In genomic region chr12:99510759-99511158, GRCm38 (mm10) we compare ENCODE assay signal across 31 mouse cellular contexts. TPM values are rescaled to one million over a fixed set of nuclear protein-coding genes. Genes with fewer than 3 reads are reported as not detected.
DNase-seq lines count a peak whose midpoint lies in the region; ATAC-seq and TF ChIP-seq lines count a peak whose summit lies in the region.
"Had no signal": no experiment of that assay in that cellular context is flagged by ENCODE, and none has a peak within 500 bp of the region (broad histone marks: within the 10 kb centered on the region; RNA-seq: fewer than 3 reads in every experiment).

No protein-coding gene starts in this region.

- intact Hi-C loops in left cerebral cortex, postnatal 36 days (cut with DNase I), result no loop called here

- WGBS in midbrain, embryonic 11.5 days, result 61% methylated on average over 5 of the region's 5 CpGs
- WGBS in midbrain, embryonic 10.5 days, result 60% methylated on average over 5 of the region's 5 CpGs
- 28% methylated on average over 5 of the region's 5 CpGs for WGBS in embryonic facial prominence, embryonic 14.5 days
- WGBS in midbrain, postnatal 0 days, result 34% methylated on average over 5 of the region's 5 CpGs

- H3K4me3 ChIP-seq in midbrain, embryonic 11.5 days (ENCODE audit: low read depth, low read length), result no peak overlapping the region
- no peak overlapping the region for H3K4me3 ChIP-seq in midbrain, embryonic 10.5 days
- no peak overlapping the region for H3K4me3 ChIP-seq in embryonic facial prominence, embryonic 14.5 days (ENCODE audit: low read depth, low read length)
- H3K4me3 ChIP-seq in midbrain, postnatal 0 days (ENCODE audit: low read depth, low read length), result no peak overlapping the region
- H3K4me3 ChIP-seq: hindbrain, embryonic 15.5 days; kidney, embryonic 15.5 days; layer of hippocampus, adult 2 months; left cerebral cortex, adult 2 months; limb, embryonic 15.5 days; liver, embryonic 13.5 days; stomach, embryonic 15.5 days had no signal

- H3K4me2 ChIP-seq in midbrain, embryonic 11.5 days, result no peak overlapping the region
- no peak overlapping the region for H3K4me2 ChIP-seq in embryonic facial prominence, embryonic 14.5 days (ENCODE audit: low read depth, low read length)
- H3K4me2 ChIP-seq in midbrain, postnatal 0 days (ENCODE audit: low read depth, low read length, poor library complexity, severe bottlenecking), result no peak overlapping the region
- H3K4me2 ChIP-seq: heart, embryonic 11.5 days; hindbrain, embryonic 15.5 days; kidney, embryonic 15.5 days; limb, embryonic 15.5 days; liver, embryonic 13.5 days; stomach, embryonic 15.5 days had no signal

- no peak overlapping the region for H3K27ac ChIP-seq in midbrain, embryonic 11.5 days (ENCODE audit: low read depth, low read length)
- H3K27ac ChIP-seq in midbrain, embryonic 10.5 days (replicated peaks), result no peak overlapping the region
- H3K27ac ChIP-seq in embryonic facial prominence, embryonic 14.5 days (replicated peaks; ENCODE audit: low read depth, low read length), result no peak overlapping the region
- H3K27ac ChIP-seq in midbrain, postnatal 0 days (ENCODE audit: low read depth, low read length), result peak overlapping the region; percentile 9; the same call in 1 of the 2 replicates
- H3K27ac ChIP-seq: hindbrain, embryonic 15.5 days; kidney, embryonic 15.5 days; layer of hippocampus, adult 2 months; left cerebral cortex, adult 2 months; limb, embryonic 15.5 days; liver, embryonic 13.5 days; macrophage; stomach, embryonic 15.5 days had no signal

- no peaks in the 10 kb centered on the region for H3K36me3 ChIP-seq in midbrain, embryonic 11.5 days (ENCODE audit: control insufficient read depth, insufficient read depth, low read length)
- no peaks in the 10 kb centered on the region for H3K36me3 ChIP-seq in midbrain, embryonic 10.5 days
- no peaks in the 10 kb centered on the region for H3K36me3 ChIP-seq in embryonic facial prominence, embryonic 14.5 days (ENCODE audit: control insufficient read depth, insufficient read depth, low read length)
- H3K36me3 ChIP-seq in midbrain, postnatal 0 days (ENCODE audit: insufficient read depth, low read length), result no peaks in the 10 kb centered on the region
- H3K36me3 ChIP-seq: hindbrain, embryonic 15.5 days; kidney, embryonic 15.5 days; limb, embryonic 15.5 days; liver, embryonic 13.5 days; stomach, embryonic 15.5 days had no signal

- TF ChIP-seq POLR2A in brain, embryonic 14.5 days (IDR thresholded peaks at IDR 0.05; ENCODE audit: borderline replicate concordance, extremely low read depth, insufficient read depth, insufficient read length, poor library complexity, severe bottlenecking), result no peak

- no peak overlapping the region for H3K9ac ChIP-seq in midbrain, embryonic 11.5 days (ENCODE audit: low read length)
- H3K9ac ChIP-seq in embryonic facial prominence, embryonic 14.5 days (ENCODE audit: low read depth, low read length), result no peak overlapping the region
- 0 out of 2 replicates have a peak overlapping the region, but pooled peaks have one; percentile 24 for H3K9ac ChIP-seq in midbrain, postnatal 0 days (replicated peaks; ENCODE audit: low read length, poor library complexity, severe bottlenecking)
- H3K9ac ChIP-seq: hindbrain, embryonic 15.5 days; kidney, embryonic 15.5 days; limb, embryonic 15.5 days; liver, embryonic 13.5 days; stomach, embryonic 15.5 days had no signal

- no peak for ATAC-seq in midbrain, embryonic 11.5 days (ENCODE audit: low FRiP score)
- no peak for ATAC-seq in embryonic facial prominence, embryonic 14.5 days (ENCODE audit: low read depth)
- ATAC-seq in midbrain, postnatal 0 days (ENCODE audit: low FRiP score), result no peak; the same call in 1 of the 2 replicates
- ATAC-seq: forebrain, embryonic 14.5 days; lung, postnatal 0 days had no signal

- TF ChIP-seq CTCF in brain, embryonic 14.5 days (IDR thresholded peaks at IDR 0.05; ENCODE audit: borderline replicate concordance, extremely low read depth, insufficient read depth, insufficient read length), result no peak
- no peak for TF ChIP-seq CTCF in midbrain, postnatal 0 days (IDR thresholded peaks at IDR 0.05)

- H3K27me3 ChIP-seq in midbrain, embryonic 11.5 days (ENCODE audit: control insufficient read depth, insufficient read depth, low read length), result no peaks in the 10 kb centered on the region
- H3K27me3 ChIP-seq in midbrain, embryonic 10.5 days (ENCODE audit: low read depth, poor library complexity, severe bottlenecking), result no peaks in the 10 kb centered on the region
- no peaks in the 10 kb centered on the region for H3K27me3 ChIP-seq in embryonic facial prominence, embryonic 14.5 days (replicated peaks; ENCODE audit: control insufficient read depth, insufficient read depth, low read length)
- H3K27me3 ChIP-seq in midbrain, postnatal 0 days (ENCODE audit: insufficient read depth, low read length), result no peaks in the 10 kb centered on the region
- H3K27me3 ChIP-seq: CH12.LX; hindbrain, embryonic 15.5 days; kidney, embryonic 15.5 days; limb, embryonic 15.5 days; liver, embryonic 13.5 days; stomach, embryonic 15.5 days had no signal

- peak; percentile 73 for DNase-seq in midbrain, embryonic 11.5 days (ENCODE audit: low spot score, missing footprints)
- no peak for DNase-seq in midbrain, embryonic 10.5 days (ENCODE audit: low spot score)
- peak; percentile 48 for DNase-seq in brain, embryonic 14.5 days (ENCODE audit: low read depth)
- peak; percentile 31 for DNase-seq in embryonic facial prominence, embryonic 14.5 days (ENCODE audit: low spot score)
- no peak for DNase-seq in midbrain, postnatal 0 days (ENCODE audit: low spot score)
- DNase-seq in frontal cortex, postnatal 10 days (ENCODE audit: low spot score in 2 of 2), result no peak
- DNase-seq in left cerebral cortex, postnatal 36 days (ENCODE audit: low spot score in 2 of 2), result no peak
- DNase-seq: adrenal gland, postnatal 10 days; B cell, adult 2 months; cerebellum, adult 11-12 months; cerebellum, adult 9-11 months; gastrocnemius, postnatal 25 days; heart, adult 18-20 months; heart, postnatal 36 days; kidney, adult 18-20 months; kidney, postnatal 36 days; liver, embryonic 13.5 days; lung, adult 18-20 months; right cerebral cortex, postnatal 14 days; thymus, postnatal 14 days had no signal

- no peaks in the 10 kb centered on the region for H3K4me1 ChIP-seq in midbrain, embryonic 11.5 days (ENCODE audit: control insufficient read depth, insufficient read depth, low read length)
- H3K4me1 ChIP-seq in midbrain, embryonic 10.5 days, result peaks cover 14% of the 10 kb centered on the region
- no peaks in the 10 kb centered on the region for H3K4me1 ChIP-seq in embryonic facial prominence, embryonic 14.5 days (ENCODE audit: control insufficient read depth, insufficient read depth, low read length)
- no peaks in the 10 kb centered on the region for H3K4me1 ChIP-seq in midbrain, postnatal 0 days (ENCODE audit: insufficient read depth, low read length)
- H3K4me1 ChIP-seq: hindbrain, embryonic 15.5 days; limb, embryonic 15.5 days; stomach, embryonic 15.5 days had no signal

- no peaks in the 10 kb centered on the region for H3K9me3 ChIP-seq in midbrain, embryonic 11.5 days (ENCODE audit: control insufficient read depth, low read length)
- H3K9me3 ChIP-seq in midbrain, embryonic 10.5 days (replicated peaks), result no peaks in the 10 kb centered on the region
- H3K9me3 ChIP-seq in embryonic facial prominence, embryonic 14.5 days (ENCODE audit: control insufficient read depth, low read length), result no peaks in the 10 kb centered on the region
- H3K9me3 ChIP-seq in midbrain, postnatal 0 days (ENCODE audit: low read length), result no peaks in the 10 kb centered on the region
- H3K9me3 ChIP-seq: hindbrain, embryonic 15.5 days; kidney, embryonic 15.5 days; limb, embryonic 15.5 days; liver, embryonic 13.5 days; stomach, embryonic 15.5 days had no signal

RNA-seq across cellular contexts. Expression of gene Foxn3, which starts 52.6 kb away (rescaled TPM):
- polyA plus RNA-seq in midbrain, embryonic 11.5 days (2014; fragmentation: Nextera tagmentation; extraction: Ambion mirVana), result 71.0 and 73.8 TPM in 2 replicates
- 51.8 and 63.1 TPM in 2 replicates for polyA plus RNA-seq in midbrain, embryonic 10.5 days (2016; fragmentation: Nextera tagmentation; extraction: Ambion mirVana)
- 28.0 and 35.7 TPM in 2 replicates for polyA plus RNA-seq in brain, embryonic 14.5 days (2012; rRNA removed)
- 86.3 and 93.9 TPM in 2 replicates for polyA plus RNA-seq in embryonic facial prominence, embryonic 14.5 days (2014; fragmentation: Nextera tagmentation; extraction: Ambion mirVana)
- 38.9 and 40.5 TPM in 2 replicates for total RNA-seq in midbrain, postnatal 0 days (2014; rRNA removed)
- 60.4 and 72.7 TPM in 2 replicates for polyA plus RNA-seq in midbrain, postnatal 0 days (2015; fragmentation: Nextera tagmentation; extraction: Ambion mirVana)
- 10 to 100 TPM; 49.9 to 51.2 TPM for total RNA-seq in left cerebral cortex, postnatal 36 days (2021)

Comparison
In these comparisons a context has a peak if more than half of its experiments do, and no peak if none do; other contexts are left out.
1. DNase-seq: peak in midbrain, embryonic 11.5 days (single experiment), brain, embryonic 14.5 days (single experiment) and embryonic facial prominence, embryonic 14.5 days (single experiment); none in midbrain, embryonic 10.5 days (single experiment), midbrain, postnatal 0 days (single experiment), frontal cortex, postnatal 10 days (0 of 2) and left cerebral cortex, postnatal 36 days (0 of 2).